Mouse (Mus musculus): ENCODE results near the gene Fam234b. TPM values are rescaled to one million over a fixed set of nuclear protein-coding genes. Genes with fewer than 3 reads are reported as not detected.

The Fam234b gene
- polyA plus RNA-seq, 1 experiment from 2014 or later: 17.1 TPM

DNA sequence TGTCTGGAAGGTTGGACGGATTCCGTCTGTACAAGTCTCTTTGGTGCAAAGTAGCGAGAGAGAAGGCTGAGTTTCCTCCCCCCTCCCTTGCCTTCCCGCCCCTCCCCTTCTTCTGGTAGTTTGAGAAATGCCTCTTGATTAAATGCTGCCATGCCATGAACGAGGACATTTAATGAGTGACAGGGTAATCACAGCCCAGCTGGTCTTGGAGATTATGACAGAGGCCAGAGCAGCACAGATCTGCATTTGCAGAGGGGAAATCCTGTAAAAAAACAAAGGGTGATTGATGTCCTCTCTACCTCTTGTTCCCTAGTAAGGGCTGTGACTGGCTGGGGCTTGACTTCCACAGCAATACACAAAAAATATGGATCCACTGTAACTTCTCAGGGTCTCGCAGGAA, 50.1 kb downstream of the Fam234b start:
- Histone ChIP-seq H3K4me2 (ENCODE audit: low read depth, low read length) (no peak overlapping the region), H3K27me3 (ENCODE audit: insufficient read depth, low read length) (peaks cover 10% of the 10 kb centered on the region; the same call in 1 of the 2 replicates)
- ATAC-seq: no peak

DNA sequence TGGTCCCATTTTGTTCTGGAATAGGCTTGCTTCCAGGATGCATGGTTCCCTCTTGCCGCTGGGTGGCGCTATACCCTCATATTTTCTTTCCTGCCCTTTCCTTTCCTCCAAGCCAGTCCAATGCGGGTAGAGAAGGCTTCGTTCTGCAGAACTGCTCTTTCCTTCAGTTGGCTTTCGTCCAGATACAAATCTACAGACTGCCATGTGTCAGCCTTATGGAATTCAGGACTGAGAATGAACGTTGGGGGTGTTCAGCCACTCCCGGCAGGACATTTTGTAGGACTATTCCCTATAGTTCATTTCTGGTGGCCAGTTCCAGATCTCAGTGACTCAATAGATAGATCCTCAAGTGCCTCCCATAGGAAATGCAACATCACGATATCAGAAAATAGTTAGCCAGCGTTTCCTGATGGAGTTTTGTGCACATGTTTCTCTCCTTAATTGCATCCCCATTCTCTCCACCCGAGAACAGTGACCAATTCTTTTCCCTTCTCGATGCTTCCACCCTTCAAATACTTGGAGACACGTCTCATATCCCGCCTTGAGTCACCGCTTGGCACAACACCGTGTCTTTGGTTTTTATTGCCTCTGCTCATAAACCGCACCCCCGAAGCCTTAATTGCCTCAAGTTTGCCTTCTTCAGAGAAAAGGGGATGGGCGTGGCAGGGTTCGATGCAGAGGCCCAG, 52.2 kb downstream of the Fam234b start:
- peaks cover 10% of the 10 kb centered on the region; the same call in 1 of the 2 replicates for H3K27me3 ChIP-seq (ENCODE audit: insufficient read depth, low read length)
- H3K9me3 ChIP-seq (ENCODE audit: low read length): no peaks in the 10 kb centered on the region
- H3K4me1 ChIP-seq (ENCODE audit: insufficient read depth): peaks cover 6% of the 10 kb centered on the region; the same call in 1 of the 2 replicates
- no peak overlapping the region for H3K9ac ChIP-seq (replicated peaks)
- peak; percentile 52 for ATAC-seq
- WGBS (ENCODE audit: insufficient replicate concordance): 35% methylated on average over 19 of the region's 19 CpGs
- no peak overlapping the region for H3K4me3 ChIP-seq (ENCODE audit: low read depth, low read length)
- TF ChIP-seq CTCF (IDR thresholded peaks at IDR 0.05; ENCODE audit: low read depth): peak; percentile 88
- TF ChIP-seq EP300 (IDR thresholded peaks at IDR 0.05; ENCODE audit: low read depth): no peak
- peak; percentile 70 for DNase-seq
- H3K27ac ChIP-seq (ENCODE audit: low read depth): no peak overlapping the region
- H3K36me3 ChIP-seq (replicated peaks; ENCODE audit: insufficient read depth, low read length): no peaks in the 10 kb centered on the region
- H3K4me2 ChIP-seq (ENCODE audit: low read depth, low read length): no peak overlapping the region

More for the DNA sequence above, 50.1 kb downstream of the Fam234b start:
- Histone ChIP-seq H3K9me3 (ENCODE audit: low read length) (no peaks in the 10 kb centered on the region), H3K36me3 (replicated peaks; ENCODE audit: insufficient read depth, low read length) (no peaks in the 10 kb centered on the region), H3K4me1 (ENCODE audit: insufficient read depth) (peaks cover 6% of the 10 kb centered on the region; the same call in 1 of the 2 replicates), H3K9ac (replicated peaks) (no peak overlapping the region), H3K4me3 (ENCODE audit: low read depth, low read length) (no peak overlapping the region), H3K27ac (ENCODE audit: low read depth) (no peak overlapping the region)
- 46% methylated on average over 6 of the region's 6 CpGs for WGBS (ENCODE audit: insufficient replicate concordance)
- DNase-seq: no peak
- TF ChIP-seq CTCF (IDR thresholded peaks at IDR 0.05; ENCODE audit: low read depth) (no peak), EP300 (IDR thresholded peaks at IDR 0.05; ENCODE audit: low read depth) (no peak)

DNA sequence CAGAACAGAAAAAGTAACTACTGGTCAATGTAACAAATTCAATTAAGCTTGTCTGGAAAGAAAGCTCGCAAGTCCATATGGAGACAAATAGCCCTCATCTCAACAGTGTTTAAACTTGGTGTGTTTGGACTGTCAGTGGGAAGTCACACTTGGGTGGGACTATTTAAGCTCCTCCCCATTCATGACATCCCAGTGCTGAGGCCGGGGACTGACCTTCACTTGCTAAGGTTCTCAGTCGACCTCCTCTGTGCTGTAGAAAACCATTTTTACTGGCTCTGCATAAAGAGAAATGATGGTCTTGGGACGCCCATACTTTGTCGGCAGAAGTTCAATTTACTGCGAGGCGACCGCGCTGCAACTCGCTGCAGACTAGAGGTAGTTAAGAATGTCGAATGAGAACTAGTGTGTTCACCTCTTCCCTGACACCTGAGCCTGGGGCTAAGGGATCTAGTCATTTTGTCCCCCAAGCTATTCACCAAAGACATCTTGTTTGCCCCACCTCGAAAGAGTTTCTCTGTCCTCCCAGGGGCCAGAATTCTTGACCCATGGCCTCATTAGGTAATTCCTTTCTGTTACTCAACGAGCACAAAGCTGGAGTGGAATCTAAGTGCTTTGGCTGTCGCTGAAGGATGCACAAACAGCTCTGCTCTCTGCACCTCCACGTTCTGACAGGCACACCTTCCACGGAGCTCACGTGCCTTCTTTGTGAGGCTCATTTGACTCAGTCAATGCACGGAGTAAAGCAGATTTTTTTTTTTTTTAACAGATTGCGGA, 53.3 kb downstream of the Fam234b start:
- no peaks in the 10 kb centered on the region for H3K9me3 ChIP-seq (ENCODE audit: low read length)
- no peak for TF ChIP-seq CTCF (IDR thresholded peaks at IDR 0.05; ENCODE audit: low read depth)
- no peak for TF ChIP-seq EP300 (IDR thresholded peaks at IDR 0.05; ENCODE audit: low read depth)
- H3K4me1 ChIP-seq (ENCODE audit: insufficient read depth): peaks cover 6% of the 10 kb centered on the region; the same call in 1 of the 2 replicates
- peaks cover 10% of the 10 kb centered on the region; the same call in 1 of the 2 replicates for H3K27me3 ChIP-seq (ENCODE audit: insufficient read depth, low read length)
- no peak overlapping the region for H3K4me3 ChIP-seq (ENCODE audit: low read depth, low read length)
- DNase-seq (no peak), ATAC-seq (no peak)
- H3K4me2 ChIP-seq (ENCODE audit: low read depth, low read length): no peak overlapping the region
- H3K27ac ChIP-seq (ENCODE audit: low read depth): no peak overlapping the region
- 67% methylated on average over 19 of the region's 19 CpGs for WGBS (ENCODE audit: insufficient replicate concordance)
- H3K9ac ChIP-seq (replicated peaks): no peak overlapping the region
- no peaks in the 10 kb centered on the region for H3K36me3 ChIP-seq (replicated peaks; ENCODE audit: insufficient read depth, low read length)

DNA sequence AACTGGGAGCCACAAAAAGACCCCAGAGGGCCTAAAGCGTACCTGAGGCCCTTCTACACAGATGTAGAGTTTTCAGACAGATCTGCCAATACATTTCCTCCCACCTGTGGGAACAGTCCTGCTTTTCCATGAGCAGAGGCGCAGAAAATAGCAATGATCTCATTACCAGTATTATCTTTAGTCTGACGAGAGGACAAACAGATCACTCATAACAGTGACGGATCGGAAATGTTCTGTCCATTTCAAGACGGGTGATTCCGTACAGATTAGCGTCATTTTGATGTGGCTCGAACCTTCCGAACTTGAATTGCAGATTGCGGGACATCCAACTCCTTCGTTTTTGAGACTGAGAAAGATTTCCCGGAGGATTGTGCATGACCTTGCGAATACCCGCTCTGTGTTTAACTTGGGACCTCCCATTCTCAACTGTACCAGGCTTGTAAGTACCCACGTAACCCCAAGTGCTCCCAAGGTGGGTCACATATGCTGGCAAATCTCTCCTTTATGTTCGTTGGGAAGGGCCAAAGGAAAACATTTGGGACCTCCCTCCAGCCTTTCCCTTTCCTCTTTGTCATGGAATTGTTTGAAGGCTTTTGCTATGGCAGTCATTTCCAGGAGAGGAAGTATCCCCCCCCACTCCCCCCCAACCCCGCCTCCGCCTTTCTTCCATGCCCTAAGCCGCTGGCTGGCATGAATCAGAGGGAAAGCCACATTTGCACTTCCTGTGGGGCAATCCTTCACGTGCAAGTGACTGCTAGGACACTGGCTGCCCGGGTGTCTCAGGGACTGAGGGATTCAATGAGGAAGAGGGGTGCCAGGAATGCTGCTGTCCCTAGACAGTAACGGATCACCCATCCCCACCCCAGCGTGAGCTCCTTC, 54.3 kb downstream of the Fam234b start:
- H3K9ac ChIP-seq (replicated peaks): no peak overlapping the region
- no peak overlapping the region for H3K4me3 ChIP-seq (ENCODE audit: low read depth, low read length)
- no peak for TF ChIP-seq EP300 (IDR thresholded peaks at IDR 0.05; ENCODE audit: low read depth)
- TF ChIP-seq CTCF (IDR thresholded peaks at IDR 0.05; ENCODE audit: low read depth): no peak

DNA sequence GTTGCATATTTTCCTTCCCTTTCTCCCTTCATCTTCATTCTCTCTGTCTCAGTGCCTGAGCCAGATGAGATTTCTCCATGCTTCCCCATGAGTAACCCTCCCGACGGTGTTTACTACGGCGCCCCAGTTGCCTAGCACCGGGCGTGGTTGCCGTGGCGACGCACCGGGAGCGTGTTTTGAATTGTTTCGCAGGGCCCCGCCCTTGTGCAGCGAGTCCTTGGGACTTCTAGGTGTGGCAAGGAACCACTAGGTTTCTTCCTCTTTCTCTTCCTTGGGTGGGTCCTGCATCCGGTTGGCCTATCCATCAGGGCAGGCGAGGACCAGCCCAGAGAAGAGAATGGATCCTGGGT, 54.9 kb downstream of the Fam234b start:
- DNase-seq: peak; percentile 60
- Histone ChIP-seq H3K9ac (replicated peaks) (no peak overlapping the region), H3K9me3 (ENCODE audit: low read length) (no peaks in the 10 kb centered on the region), H3K4me1 (ENCODE audit: insufficient read depth) (peaks cover 6% of the 10 kb centered on the region; the same call in 1 of the 2 replicates), H3K4me2 (ENCODE audit: low read depth, low read length) (peak overlapping the region; percentile 35), H3K36me3 (replicated peaks; ENCODE audit: insufficient read depth, low read length) (no peaks in the 10 kb centered on the region), H3K4me3 (ENCODE audit: low read depth, low read length) (no peak overlapping the region), H3K27ac (ENCODE audit: low read depth) (0 out of 2 replicates have a peak overlapping the region, but pooled peaks have one; percentile 51), H3K27me3 (ENCODE audit: insufficient read depth, low read length) (peaks cover 10% of the 10 kb centered on the region; the same call in 1 of the 2 replicates)
- TF ChIP-seq CTCF (IDR thresholded peaks at IDR 0.05; ENCODE audit: low read depth) (no peak), EP300 (IDR thresholded peaks at IDR 0.05; ENCODE audit: low read depth) (no peak)
- WGBS (ENCODE audit: insufficient replicate concordance): 6% methylated on average over 16 of the region's 16 CpGs
- peak; percentile 72 for ATAC-seq

More for the DNA sequence above, 54.3 kb downstream of the Fam234b start:
- Histone ChIP-seq H3K4me2 (ENCODE audit: low read depth, low read length) (peak overlapping the region; percentile 35), H3K9me3 (ENCODE audit: low read length) (no peaks in the 10 kb centered on the region), H3K27ac (ENCODE audit: low read depth) (0 out of 2 replicates have a peak overlapping the region, but pooled peaks have one; percentile 51), H3K4me1 (ENCODE audit: insufficient read depth) (peaks cover 6% of the 10 kb centered on the region; the same call in 1 of the 2 replicates), H3K36me3 (replicated peaks; ENCODE audit: insufficient read depth, low read length) (no peaks in the 10 kb centered on the region), H3K27me3 (ENCODE audit: insufficient read depth, low read length) (peaks cover 10% of the 10 kb centered on the region; the same call in 1 of the 2 replicates)
- ATAC-seq (peak; percentile 50), DNase-seq (peak; percentile 34)
- WGBS (ENCODE audit: insufficient replicate concordance): 52% methylated on average over 24 of the region's 24 CpGs

Measured in liver, postnatal 0 days (tissue).